In genomic region chr4:128839811-128840738, GRCm38 (mm10) we compare ENCODE assay signal across 8 mouse cellular contexts. TPM values are rescaled to one million over a fixed set of nuclear protein-coding genes. Genes with fewer than 3 reads are reported as not detected.
A peak's percentile ranks its signal among the peaks of the same experiment; 100 is the strongest.
DNase-seq lines count a peak whose midpoint lies in the region; ATAC-seq lines count a peak whose summit lies in the region.
"Had no signal": no experiment of that assay in that cellular context is flagged by ENCODE, and none has a peak within 500 bp of the region (broad histone marks: within the 10 kb centered on the region; RNA-seq: fewer than 3 reads in every experiment).

No protein-coding gene starts in this region.

- peak overlapping the region; percentile 97 for H3K27ac ChIP-seq in lung, embryonic 15.5 days

- no peaks in the 10 kb centered on the region for H3K9me3 ChIP-seq in lung, embryonic 15.5 days

- H3K4me3 ChIP-seq in lung, embryonic 15.5 days, result no peak overlapping the region
- H3K4me3 ChIP-seq: erythroblast, embryonic 14.5 days had no signal

- peak; percentile 65 to 82 for DNase-seq in adrenal gland, adult (ENCODE audit: inconsistent age in 2 of 2, low spot score in 1 of 2)
- DNase-seq in embryo, embryonic 10 days (ENCODE audit: low spot score), result peak; percentile 79
- DNase-seq in heart, adult 8-10 months (ENCODE audit: low spot score), result peak; percentile 38
- DNase-seq in kidney, adult 18-20 months, result peak; percentile 36
- peak; percentile 27 for DNase-seq in ovary, postnatal 14 days (ENCODE audit: low spot score)
- no peak for DNase-seq in natural killer cell, adult 2 months (ENCODE audit: low spot score in 2 of 2)

- peak; percentile 91 for ATAC-seq in lung, embryonic 15.5 days (ENCODE audit: borderline replicate concordance, extremely low read depth, low FRiP score, low TSS enrichment)

- 8% methylated on average over 16 of the region's 16 CpGs for WGBS in lung, embryonic 15.5 days

- peak overlapping the region; percentile 22 for H3K4me2 ChIP-seq in lung, embryonic 15.5 days

- H3K36me3 ChIP-seq in lung, embryonic 15.5 days, result no peaks in the 10 kb centered on the region

- no peak overlapping the region for H3K9ac ChIP-seq in lung, embryonic 15.5 days

- H3K4me1 ChIP-seq in lung, embryonic 15.5 days, result peaks cover 41% of the 10 kb centered on the region

- H3K27me3 ChIP-seq in lung, embryonic 15.5 days, result no peaks in the 10 kb centered on the region

RNA-seq across cellular contexts. Expression of gene Zfp362, which starts 34.2 kb away (rescaled TPM):
- total RNA-seq in heart, adult 8-10 months (2022), result 10 to 100 TPM; 10.1 to 13.3 (median 12.3) TPM
- polyA plus RNA-seq in lung, embryonic 15.5 days (2015; fragmentation: Nextera tagmentation; extraction: Ambion mirVana), result 34.6 and 39.3 TPM in 2 replicates

RNA-seq across cellular contexts. Expression of gene Trim62, which starts 43.3 kb away (rescaled TPM):
- total RNA-seq in heart, adult 8-10 months (2022), result 1 to 10 TPM in 3 of 4 experiments, under 1 TPM in 1; 0.97 to 1.1 (median 1.0) TPM
- 5.0 and 5.7 TPM in 2 replicates for polyA plus RNA-seq in lung, embryonic 15.5 days (2015; fragmentation: Nextera tagmentation; extraction: Ambion mirVana)
- polyA plus RNA-seq: erythroblast, embryonic 14.5 days had no signal

Comparison
In these comparisons a context has a peak if more than half of its experiments do, and no peak if none do; other contexts are left out.
1. DNase-seq: peak in adrenal gland, adult (2 of 2), embryo, embryonic 10 days (single experiment), heart, adult 8-10 months (single experiment), kidney, adult 18-20 months (single experiment) and ovary, postnatal 14 days (single experiment); none in natural killer cell, adult 2 months (0 of 2).